Mouse (Mus musculus): ENCODE measurements around the gene 1700001P01Rik.
A peak's percentile ranks its signal among the peaks of the same experiment; 100 is the strongest.
"Not testable (repeated sequence)": the region's sequence is repeated elsewhere in the genome, so short reads cannot be mapped to it uniquely, and the experiment has no call there.

1700001P01Rik gene

DNA sequence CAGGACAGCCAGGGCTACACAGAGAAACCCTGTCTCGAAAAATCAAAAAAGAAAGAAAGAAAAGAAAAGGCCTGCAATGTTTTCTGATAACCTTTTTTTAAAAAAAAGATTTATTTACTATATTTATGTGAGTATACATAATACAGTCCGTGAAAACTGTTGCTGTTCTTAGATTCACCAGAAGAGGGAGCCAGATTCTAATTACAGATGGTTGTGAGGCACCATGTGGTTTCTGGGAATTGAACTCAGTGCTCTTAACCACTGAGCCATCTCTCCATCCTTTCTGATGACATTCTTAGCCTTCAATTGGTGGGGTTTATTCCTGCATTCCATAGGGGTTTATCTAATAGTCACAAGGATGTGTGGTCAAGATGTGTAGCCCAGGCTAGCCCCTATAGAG, 17.4 kb upstream of the 1700001P01Rik start:
- peak; percentile 58 for DNase-seq (ENCODE audit: extremely low spot score)

DNA sequence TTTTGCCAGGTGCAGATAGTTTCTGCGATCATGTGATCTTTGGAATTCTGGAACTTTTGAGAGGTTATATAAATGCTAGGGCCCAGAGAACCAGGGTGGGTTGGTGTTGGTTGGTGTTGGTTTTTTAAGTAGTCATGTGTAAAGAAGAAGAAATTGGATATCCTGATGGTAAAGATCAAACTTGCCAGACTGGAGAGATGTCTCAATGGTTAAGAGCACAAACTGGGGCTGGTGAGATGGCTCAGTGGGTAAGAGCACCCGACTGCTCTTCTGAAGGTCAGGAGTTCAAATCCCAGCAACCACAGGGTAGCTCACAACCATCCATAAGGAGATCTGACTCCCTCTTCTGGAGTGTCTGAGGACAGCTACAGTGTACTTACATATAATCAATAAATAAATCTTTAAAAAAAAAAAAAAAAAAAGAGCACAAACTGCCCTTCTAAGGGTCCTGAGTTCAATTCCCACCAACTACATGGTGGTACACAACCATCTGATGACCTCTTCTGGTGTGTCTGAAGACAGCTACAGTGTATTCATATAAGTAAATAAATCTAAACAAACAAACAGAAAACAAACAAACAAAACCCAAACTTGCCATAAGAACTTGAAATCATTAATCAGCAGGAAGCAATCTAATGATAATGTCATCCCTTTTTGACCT, 15.2 kb upstream of the 1700001P01Rik start:
- not testable (repeated sequence) for DNase-seq (ENCODE audit: extremely low spot score)

- no peak for DNase-seq (ENCODE audit: extremely low spot score)
Measured at GRCm38 (mm10) chr11:97789727-97790126, 14.0 kb upstream of the 1700001P01Rik start.

GRCm38 (mm10) chr11:97787961-97788360, 12.2 kb upstream of the 1700001P01Rik start:
- no peak for DNase-seq (ENCODE audit: extremely low spot score)

GRCm38 (mm10) chr11:97782564-97782895, 6.8 kb upstream of the 1700001P01Rik start:
- no peak for DNase-seq (ENCODE audit: extremely low spot score)

DNA sequence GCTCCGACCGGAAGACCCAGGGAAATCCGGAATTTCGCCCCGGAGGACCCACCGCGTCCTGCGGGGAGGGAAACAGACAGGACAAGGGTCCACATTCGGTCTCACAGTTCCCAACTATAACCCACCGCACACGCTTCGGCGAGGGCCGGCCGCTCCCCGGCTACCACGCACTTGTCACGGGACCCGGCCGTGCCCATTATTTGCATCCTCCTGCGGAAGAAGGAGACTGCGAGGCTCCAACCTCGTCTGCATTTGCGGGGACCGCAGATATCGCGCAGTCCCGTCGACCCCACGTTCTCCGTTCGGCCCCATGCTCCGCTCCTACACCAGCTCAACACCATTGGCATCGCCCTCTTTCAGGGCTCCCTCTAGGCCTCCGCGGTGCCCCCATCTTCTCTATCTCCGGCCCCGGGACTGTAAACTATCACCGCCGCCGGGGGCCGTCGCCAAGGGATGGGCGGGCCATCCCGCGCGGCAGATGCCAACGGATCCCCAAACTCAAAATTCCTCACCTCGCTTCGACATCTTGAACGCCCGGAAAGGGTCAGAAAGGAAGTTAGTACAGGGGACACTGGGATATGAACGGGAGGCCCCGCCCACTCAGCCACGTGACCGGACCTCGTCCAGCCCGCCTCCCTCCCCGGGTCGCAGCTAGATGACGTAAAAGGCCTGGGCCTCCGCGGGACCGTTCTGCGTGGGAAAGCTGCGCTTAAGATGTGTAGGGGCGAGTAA, 6.3 kb upstream of the 1700001P01Rik start, which contains the start of gene Rpl23:
Gene Rpl23, minus strand, starts transcription at position 606 of the 732 bp plus-strand sequence.
- DNase-seq (ENCODE audit: extremely low spot score), result peak; percentile 99

- DNase-seq (ENCODE audit: extremely low spot score), result peak; percentile 31
Measured at GRCm38 (mm10) chr11:97781478-97781831, 5.7 kb upstream of the 1700001P01Rik start.

GRCm38 (mm10) chr11:97779968-97780701, 4.4 kb upstream of the 1700001P01Rik start:
- DNase-seq (ENCODE audit: extremely low spot score), result no peak

- DNase-seq (ENCODE audit: extremely low spot score), result no peak
Measured at GRCm38 (mm10) chr11:97778918-97779317, 3.2 kb upstream of the 1700001P01Rik start.

- DNase-seq (ENCODE audit: extremely low spot score), result peak; percentile 49
Measured at GRCm38 (mm10) chr11:97777129-97777529, 1.4 kb upstream of the 1700001P01Rik start.

GRCm38 (mm10) chr11:97776497-97777128, 895 bp upstream of the 1700001P01Rik start:
- DNase-seq (ENCODE audit: extremely low spot score), result peak; percentile 53

DNA sequence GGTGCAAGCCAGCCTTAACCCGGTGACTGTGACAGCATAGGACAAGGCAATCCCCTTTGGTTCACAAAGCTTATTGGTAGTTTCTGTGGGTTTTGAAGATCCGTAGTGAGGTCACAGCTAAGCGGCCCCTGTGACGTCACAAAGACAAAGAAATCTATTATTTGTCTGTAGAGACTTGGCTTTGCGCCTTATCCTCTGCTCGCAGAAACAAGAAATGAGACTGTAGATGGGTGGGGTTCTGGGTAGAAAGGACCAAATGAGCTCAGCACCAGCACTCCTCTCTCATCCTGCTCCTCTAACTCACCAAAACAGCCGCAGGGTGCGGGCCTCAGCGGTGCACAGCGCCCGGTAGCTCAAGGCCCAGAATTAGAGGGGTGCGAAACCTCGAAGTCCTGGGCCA, 532 bp downstream of the 1700001P01Rik start:
- DNase-seq (ENCODE audit: extremely low spot score), result no peak

GRCm38 (mm10) chr11:97771410-97771809, 4.3 kb downstream of the 1700001P01Rik start:
- DNase-seq (ENCODE audit: extremely low spot score), result no peak

GRCm38 (mm10) chr11:97769704-97770103, 6.0 kb downstream of the 1700001P01Rik start:
- DNase-seq (ENCODE audit: extremely low spot score), result peak; percentile 17

DNA sequence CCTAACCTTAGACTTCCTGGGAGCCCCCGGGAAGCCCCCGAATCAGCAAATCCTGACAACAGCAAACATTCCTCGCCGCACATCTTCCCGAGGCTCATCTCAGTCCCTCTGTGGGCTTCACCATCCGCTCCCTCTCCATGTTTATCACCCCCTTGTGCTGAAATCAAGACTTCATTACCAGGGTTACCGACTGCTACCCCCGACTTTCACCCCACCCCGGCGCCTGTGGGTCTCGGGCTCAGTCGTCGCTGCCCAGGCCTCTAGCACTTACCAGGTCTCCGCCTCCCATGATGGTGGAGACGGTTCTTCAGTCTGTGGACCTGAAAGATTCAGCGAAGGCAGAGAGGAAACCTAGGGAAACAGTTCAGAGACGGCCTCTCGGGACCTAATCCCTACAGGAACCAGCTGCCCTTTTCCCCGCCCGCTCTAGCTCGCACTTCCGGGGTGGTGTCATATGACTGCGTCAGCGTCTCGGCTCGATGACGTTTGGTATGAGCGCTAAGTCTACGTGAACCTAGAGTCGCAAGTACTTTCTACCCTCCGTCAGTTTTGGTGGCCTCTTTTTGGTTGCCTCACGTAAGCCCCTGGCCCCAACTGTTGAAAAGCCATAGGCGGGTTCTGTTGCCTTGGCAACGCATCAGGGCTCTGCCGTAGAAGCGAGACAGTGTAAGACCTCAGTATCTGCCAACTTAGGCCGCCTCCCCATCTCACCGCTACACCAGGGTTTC, 9.4 kb downstream of the 1700001P01Rik start, which contains the start of gene Cwc25:
Gene Cwc25, minus strand, starts transcription at position 403 of the 728 bp plus-strand sequence.
- DNase-seq (ENCODE audit: extremely low spot score), result peak; percentile 95

- no peak for DNase-seq (ENCODE audit: extremely low spot score)
Measured at GRCm38 (mm10) chr11:97761638-97762037, 14.1 kb downstream of the 1700001P01Rik start.

- no peak for DNase-seq (ENCODE audit: extremely low spot score)
Measured at GRCm38 (mm10) chr11:97758942-97759341, 16.8 kb downstream of the 1700001P01Rik start.

- DNase-seq (ENCODE audit: extremely low spot score), result no peak
Measured at GRCm38 (mm10) chr11:97758125-97758524, 17.6 kb downstream of the 1700001P01Rik start.

DNA sequence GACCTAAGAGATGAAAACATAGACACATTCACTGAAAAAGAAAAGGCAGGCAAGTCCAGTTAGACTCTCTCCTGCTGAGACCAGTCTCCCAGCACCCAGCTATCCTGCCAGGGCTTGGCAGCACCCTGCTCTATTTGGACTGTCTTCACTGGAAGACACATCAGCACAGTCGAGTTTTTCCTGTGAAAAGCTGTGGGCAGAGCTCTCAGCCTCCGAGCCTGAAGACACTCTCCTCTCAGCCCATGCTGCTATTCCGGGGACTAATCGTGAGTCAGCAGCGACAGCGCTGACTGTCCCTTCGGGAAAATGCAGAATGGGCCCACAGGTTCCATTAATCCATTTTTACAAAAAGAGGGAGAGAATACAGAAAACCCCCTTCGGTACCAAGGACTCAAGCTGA, 22.4 kb downstream of the 1700001P01Rik start:
- no peak for DNase-seq (ENCODE audit: extremely low spot score)

- DNase-seq (ENCODE audit: extremely low spot score), result no peak
Measured at GRCm38 (mm10) chr11:97748496-97748895, 27.2 kb downstream of the 1700001P01Rik start.

- DNase-seq (ENCODE audit: extremely low spot score), result no peak
Measured at GRCm38 (mm10) chr11:97747773-97748172, 27.9 kb downstream of the 1700001P01Rik start.
